Mouse (Mus musculus): Measurements from ENCODE around the gene Arih1.

GRCm38 (mm10) chr9:59528274-59528673, 41.9 kb upstream of the Arih1 start:
- TF ChIP-seq POLR2A (IDR thresholded peaks at IDR 0.05; ENCODE audit: extremely low read depth, insufficient read depth, low read length) = no peak
- no peak for TF ChIP-seq CTCF (IDR thresholded peaks at IDR 0.05; ENCODE audit: extremely low read depth, insufficient read depth, low read length)

Data from cortical plate, adult 2 months (tissue).